Mouse (Mus musculus): Measurements from ENCODE around the gene Zfp655. TPM values are rescaled to one million over a fixed set of nuclear protein-coding genes. Genes with fewer than 3 reads are reported as not detected.

The Zfp655 gene
- polyA plus RNA-seq, 1 experiment from 2014 or later = 32.2 TPM

Other genes starting within 250 kb of the Zfp655 start
- gene Gm4871, start 199.0 kb upstream of the Zfp655 start, polyA plus RNA-seq (2015; fragmentation: Nextera tagmentation; extraction: Ambion mirVana) = not detected in 2 replicates
- 0.14 TPM in 1 of 2 replicates, not detected in the other for gene 1700018F24Rik, start 188.7 kb upstream of the Zfp655 start, polyA plus RNA-seq (2015; fragmentation: Nextera tagmentation; extraction: Ambion mirVana)
- 146 and 150 TPM in 2 replicates for gene Arpc1a, start 147.9 kb upstream of the Zfp655 start, polyA plus RNA-seq (2015; fragmentation: Nextera tagmentation; extraction: Ambion mirVana)
- gene Kpna7, start 147.7 kb upstream of the Zfp655 start, polyA plus RNA-seq (2015; fragmentation: Nextera tagmentation; extraction: Ambion mirVana) = not detected in 2 replicates
- 359 and 378 TPM in 2 replicates for gene Arpc1b, start 117.5 kb upstream of the Zfp655 start, polyA plus RNA-seq (2015; fragmentation: Nextera tagmentation; extraction: Ambion mirVana)
- gene Pdap1, start 91.5 kb upstream of the Zfp655 start, polyA plus RNA-seq (2015; fragmentation: Nextera tagmentation; extraction: Ambion mirVana) = 79.2 and 81.1 TPM in 2 replicates
- gene Bud31, start 91.4 kb upstream of the Zfp655 start, polyA plus RNA-seq (2015; fragmentation: Nextera tagmentation; extraction: Ambion mirVana) = 187 and 190 TPM in 2 replicates
- gene Ptcd1, start 64.6 kb upstream of the Zfp655 start, polyA plus RNA-seq (2015; fragmentation: Nextera tagmentation; extraction: Ambion mirVana) = 15.6 and 16.9 TPM in 2 replicates
- 55.0 and 56.2 TPM in 2 replicates for gene Cpsf4, start 64.5 kb upstream of the Zfp655 start, polyA plus RNA-seq (2015; fragmentation: Nextera tagmentation; extraction: Ambion mirVana)
- gene Atp5j2, start 39.7 kb upstream of the Zfp655 start, polyA plus RNA-seq (2015; fragmentation: Nextera tagmentation; extraction: Ambion mirVana) = 691 and 724 TPM in 2 replicates
- gene Zkscan14, start 29.8 kb upstream of the Zfp655 start, polyA plus RNA-seq (2015; fragmentation: Nextera tagmentation; extraction: Ambion mirVana) = 7.6 and 9.8 TPM in 2 replicates
- 12.4 and 14.1 TPM in 2 replicates for gene Zkscan5, start 27.2 kb upstream of the Zfp655 start, polyA plus RNA-seq (2015; fragmentation: Nextera tagmentation; extraction: Ambion mirVana)
- 0.47 and 0.58 TPM in 2 replicates for gene Zscan25, start 48.8 kb downstream of the Zfp655 start, polyA plus RNA-seq (2015; fragmentation: Nextera tagmentation; extraction: Ambion mirVana)
- not detected in 2 replicates for gene Cyp3a57, start 113.6 kb downstream of the Zfp655 start, polyA plus RNA-seq (2015; fragmentation: Nextera tagmentation; extraction: Ambion mirVana)
- gene Cyp3a16, start 238.0 kb downstream of the Zfp655 start, polyA plus RNA-seq (2015; fragmentation: Nextera tagmentation; extraction: Ambion mirVana) = not detected in 2 replicates